Mouse (Mus musculus) MEL (cell line): ENCODE data around the gene Fosb. TPM values are rescaled to one million over a fixed set of nuclear protein-coding genes. Genes with fewer than 3 reads are reported as not detected.

Experiments used
- DNase-seq: peaks from one replicate; pipeline ENCODE4 v3.0.0; 2011; ENCODE audit warnings: low read depth, low spot score
- H3K27ac ChIP-seq: 2 replicates; pipeline ENCODE4 v1.5.1; 2012; ENCODE audit warnings: low read depth, mild to moderate bottlenecking, control low read depth, low read length, moderate library complexity; ENCODE audit not compliant: control insufficient read depth
- H3K27me3 ChIP-seq, 2 experiments: fragments of 150-350 bp in 1 of 2; sonication (generic) in 1 of 2; 2 replicates each; pipeline ENCODE4 v1.6.1; 2012; ENCODE audit warnings: low read length in 2 of 2, mild to moderate bottlenecking in 2 of 2, improper control_type of control experiment in 1 of 2, moderate library complexity in 1 of 2; ENCODE audit not compliant: insufficient read depth in 2 of 2, control insufficient read depth in 1 of 2
- H3K36me3 ChIP-seq, 2 experiments: 2 replicates each; pipeline ENCODE4 v1.6.1; 2012 to 2014; ENCODE audit warnings: low read length in 2 of 2, improper control_type of control experiment in 1 of 2, inconsistent platforms in 1 of 2, mild to moderate bottlenecking in 1 of 2; ENCODE audit not compliant: insufficient read depth in 2 of 2, control insufficient read depth in 1 of 2
- H3K4me1 ChIP-seq, 2 experiments: fragments of 150-350 bp in 1 of 2; sonication (generic) in 1 of 2; 2 replicates each; pipeline ENCODE4 v1.6.1; 2012; ENCODE audit warnings: low read length in 2 of 2, improper control_type of control experiment in 1 of 2, mild to moderate bottlenecking in 1 of 2; ENCODE audit not compliant: insufficient read depth in 2 of 2, control insufficient read depth in 1 of 2
- H3K4me3 ChIP-seq, 2 experiments: fragments of 150-350 bp in 1 of 2; sonication (generic) in 1 of 2; 2 replicates each; pipeline ENCODE4 v1.5.1; 2012; ENCODE audit warnings: low read depth in 2 of 2, low read length in 2 of 2, mild to moderate bottlenecking in 2 of 2, moderate library complexity in 2 of 2, control low read depth in 1 of 2, improper control_type of control experiment in 1 of 2; ENCODE audit not compliant: control insufficient read depth in 1 of 2, insufficient read depth in 1 of 2
- H3K79me2 ChIP-seq: 2 replicates; pipeline ENCODE4 v1.6.1; 2012; ENCODE audit warnings: mild to moderate bottlenecking, low read length, moderate library complexity; ENCODE audit not compliant: control insufficient read depth, poor library complexity, insufficient read depth
- H3K9ac ChIP-seq: 2 replicates; pipeline ENCODE4 v1.6.1; 2012; ENCODE audit warnings: low read depth, mild to moderate bottlenecking, control low read depth, low read length, moderate library complexity; ENCODE audit not compliant: control insufficient read depth, poor library complexity, severe bottlenecking
- H3K9me3 ChIP-seq: fragments of 150-350 bp; sonication (generic); replicated peaks from 2 replicates; pipeline ENCODE4 v1.6.1; 2012; ENCODE audit warnings: mild to moderate bottlenecking, low read length, improper control_type of control experiment, moderate library complexity; ENCODE audit not compliant: insufficient read depth
- CHD1 ChIP-seq: IDR thresholded peaks from 2 replicates; pipeline ENCODE4 v1.6.1; 2012; ENCODE audit warnings: low read depth, mild to moderate bottlenecking, inconsistent platforms, low read length, improper control_type of control experiment
- ELF1 ChIP-seq: IDR thresholded peaks from 2 replicates; pipeline ENCODE4 v1.6.1; 2014; ENCODE audit warnings: low read depth, mild to moderate bottlenecking, inconsistent platforms, low read length, improper control_type of control experiment, moderate library complexity
- ETS1 ChIP-seq: IDR thresholded peaks from 2 replicates; pipeline ENCODE4 v1.6.1; 2012; ENCODE audit warnings: low read depth, mild to moderate bottlenecking, inconsistent platforms, low read length, improper control_type of control experiment, moderate library complexity
- GABPA ChIP-seq: IDR thresholded peaks from 2 replicates; pipeline ENCODE4 v1.6.1; 2012; ENCODE audit warnings: low read depth, mild to moderate bottlenecking, inconsistent platforms, low read length, improper control_type of control experiment, moderate library complexity
- JUND ChIP-seq: IDR thresholded peaks from 2 replicates; pipeline ENCODE4 v1.6.1; 2011; ENCODE audit warnings: low read depth, mild to moderate bottlenecking, improper control_type of control experiment, low read length
- MAFK ChIP-seq: IDR thresholded peaks from 2 replicates; pipeline ENCODE4 v1.6.1; 2011; ENCODE audit warnings: low read depth, mild to moderate bottlenecking, low read length, improper control_type of control experiment, borderline replicate concordance
- MYB ChIP-seq: IDR thresholded peaks from 2 replicates; pipeline ENCODE4 v1.6.1; 2011; ENCODE audit warnings: mild to moderate bottlenecking, low read depth, low read length, improper control_type of control experiment
- NELFE ChIP-seq: IDR thresholded peaks from 2 replicates; pipeline ENCODE4 v1.6.1; 2011; ENCODE audit warnings: low read depth, low read length, improper control_type of control experiment
- NRF1 ChIP-seq: IDR thresholded peaks from 2 replicates; pipeline ENCODE4 v1.6.1; 2014; ENCODE audit warnings: low read depth, mild to moderate bottlenecking, inconsistent platforms, low read length, improper control_type of control experiment, moderate library complexity; ENCODE audit not compliant: poor library complexity, insufficient read depth, severe bottlenecking
- POLR2AphosphoS5 ChIP-seq: IDR thresholded peaks from 2 replicates; pipeline ENCODE4 v1.6.1; 2012; ENCODE audit warnings: low read depth, borderline replicate concordance, mild to moderate bottlenecking, inconsistent platforms, low read length, moderate library complexity, mixed read lengths
- SMC3 ChIP-seq: IDR thresholded peaks from 2 replicates; pipeline ENCODE4 v1.6.1; 2011; ENCODE audit warnings: low read depth, low read length, improper control_type of control experiment
- UBTF ChIP-seq: IDR thresholded peaks from 2 replicates; pipeline ENCODE4 v1.6.1; 2012; ENCODE audit warnings: low read depth, mild to moderate bottlenecking, inconsistent platforms, low read length, improper control_type of control experiment, moderate library complexity, borderline replicate concordance; ENCODE audit not compliant: insufficient read depth
- USF1 ChIP-seq: IDR thresholded peaks from 2 replicates; pipeline ENCODE4 v1.6.1; 2014; ENCODE audit warnings: low read depth, mild to moderate bottlenecking, inconsistent platforms, low read length, improper control_type of control experiment, moderate library complexity
- USF2 ChIP-seq, 2 experiments: IDR thresholded peaks; 2 replicates each; pipeline ENCODE4 v1.6.1; 2011 to 2012; ENCODE audit warnings: improper control_type of control experiment in 2 of 2, low read length in 2 of 2, borderline replicate concordance in 1 of 2, inconsistent platforms in 1 of 2, low read depth in 1 of 2, mild to moderate bottlenecking in 1 of 2; ENCODE audit not compliant: insufficient read depth in 1 of 2
- ZC3H11A ChIP-seq: IDR thresholded peaks from 2 replicates; pipeline ENCODE4 v1.6.1; 2012; ENCODE audit warnings: low read depth, mild to moderate bottlenecking, inconsistent platforms, low read length, improper control_type of control experiment
- ZMIZ1 ChIP-seq: IDR thresholded peaks from 2 replicates; pipeline ENCODE4 v1.6.1; 2012; ENCODE audit warnings: low read depth, mild to moderate bottlenecking, inconsistent platforms, low read length, improper control_type of control experiment, moderate library complexity
- polyA plus RNA-seq, 2 experiments: library from polyadenylated mRNA; stranded (reverse) in 1 of 2; unstranded in 1 of 2; fragments of >175 nt in 1 of 2; fragments of >200 nt in 1 of 2; gene quantifications; 2 replicates each; pipeline versions ENCODE4 v1.2.1 to v1.2.4; 2012; ENCODE audit warnings: low replicate concordance in 2 of 2, low read depth in 1 of 2; ENCODE audit not compliant: insufficient read length in 2 of 2, insufficient read depth in 1 of 2, missing spikeins in 1 of 2
- total RNA-seq: library from RNA; depleted of rRNA; stranded (reverse); fragments of 300-350 nt; gene quantifications from 2 replicates; pipeline ENCODE4 v1.2.3, GENCODE M21; 2012

Gene Fosb
- total and polyA plus RNA-seq, 3 experiments: 0.04 to 0.49 TPM; not detected in 1

- H3K4me1 ChIP-seq: peaks cover 0 to 5% of the 10 kb centered on the region in 2 experiments; a peak in 1 of 4 replicates
- H3K27ac ChIP-seq: no peak overlapping the region
- no peak overlapping the region for H3K9ac ChIP-seq
- H3K27me3 ChIP-seq: no peaks in the 10 kb centered on the region
- no peaks in the 10 kb centered on the region for H3K9me3 ChIP-seq
- H3K4me3 ChIP-seq: no peak overlapping the region
- no peaks in the 10 kb centered on the region; a peak in 2 of 4 replicates for H3K36me3 ChIP-seq
- no peak for TF ChIP-seq SMC3
- no peak for TF ChIP-seq ETS1
- no peak for TF ChIP-seq USF2 (IDR thresholded peaks at IDR 0.05; ENCODE audit: borderline replicate concordance in 1 of 2, insufficient read depth in 1 of 2, low read depth in 1 of 2, low read length in 2 of 2)
- TF ChIP-seq ZMIZ1: no peak
- TF ChIP-seq GABPA: no peak
- no peak for TF ChIP-seq JUND
- TF ChIP-seq MAFK: no peak
- DNase-seq: no peak
- no peaks in the 10 kb centered on the region for H3K79me2 ChIP-seq
Observed at GRCm38 (mm10) chr7:19350221-19350620, 40.4 kb upstream of the Fosb start.

- Histone ChIP-seq H3K4me1 (peaks cover 0 to 7% of the 10 kb centered on the region in 2 experiments; a peak in 1 of 4 replicates), H3K79me2 (no peaks in the 10 kb centered on the region), H3K9me3 (no peaks in the 10 kb centered on the region), H3K4me3 (no peak overlapping the region), H3K27ac (no peak overlapping the region), H3K9ac (no peak overlapping the region), H3K36me3 (no peaks in the 10 kb centered on the region; a peak in 3 of 4 replicates), H3K27me3 (no peaks in the 10 kb centered on the region)
- no peak for TF ChIP-seq CHD1
- TF ChIP-seq NELFE: no peak
- TF ChIP-seq MYB: no peak
- TF ChIP-seq NRF1: no peak
- TF ChIP-seq USF2 (IDR thresholded peaks at IDR 0.05; ENCODE audit: borderline replicate concordance in 1 of 2, insufficient read depth in 1 of 2, low read depth in 1 of 2, low read length in 2 of 2): no peak
- no peak for TF ChIP-seq ELF1
- TF ChIP-seq ZMIZ1: no peak
- TF ChIP-seq GABPA: no peak
- no peak for TF ChIP-seq POLR2AphosphoS5
- TF ChIP-seq UBTF: no peak
- no peak for TF ChIP-seq USF1
- TF ChIP-seq ZC3H11A: no peak
- no peak for DNase-seq
Observed at GRCm38 (mm10) chr7:19349188-19349915, 39.5 kb upstream of the Fosb start.
